Mouse (Mus musculus) forebrain, embryonic 13.5 days (tissue): ENCODE measurements around the gene Gm44805. TPM values are rescaled to one million over a fixed set of nuclear protein-coding genes. Genes with fewer than 3 reads are reported as not detected.

Source experiments
- ATAC-seq: fragments of 200-750 bp; cut with Nextera tagmentation; 2 replicates; pipeline ENCODE4 v1.8.0; 2017
- H3K27ac ChIP-seq: fragments of 300-500 bp; sonication (generic); 2 replicates; pipeline ENCODE4 v1.5.1; 2015; ENCODE audit warnings: inconsistent platforms, mild to moderate bottlenecking, moderate library complexity
- H3K27me3 ChIP-seq: fragments of 300-500 bp; sonication (generic); 2 replicates; pipeline ENCODE4 v1.6.1; 2015; ENCODE audit warnings: mild to moderate bottlenecking, inconsistent platforms
- H3K36me3 ChIP-seq: fragments of 300-500 bp; sonication (generic); 2 replicates; pipeline ENCODE4 v1.6.1; 2015; ENCODE audit warnings: mild to moderate bottlenecking, inconsistent platforms; ENCODE audit not compliant: poor library complexity, severe bottlenecking
- H3K4me1 ChIP-seq: fragments of 300-500 bp; sonication (generic); 2 replicates; pipeline ENCODE4 v1.6.1; 2015; ENCODE audit warnings: inconsistent platforms
- H3K4me2 ChIP-seq: fragments of 300-500 bp; sonication (generic); 2 replicates; pipeline ENCODE4 v1.6.1; 2015; ENCODE audit warnings: inconsistent platforms, mild to moderate bottlenecking, moderate library complexity
- H3K4me3 ChIP-seq: fragments of 300-500 bp; sonication (generic); 2 replicates; pipeline ENCODE4 v1.5.1; 2015; ENCODE audit warnings: mild to moderate bottlenecking, inconsistent platforms
- H3K9ac ChIP-seq: fragments of 300-500 bp; sonication (generic); 2 replicates; pipeline ENCODE4 v1.6.1; 2015; ENCODE audit warnings: mild to moderate bottlenecking, inconsistent platforms
- H3K9me3 ChIP-seq: fragments of 300-500 bp; sonication (generic); replicated peaks from 2 replicates; pipeline ENCODE4 v1.6.1; 2016; ENCODE audit warnings: inconsistent platforms
- WGBS: fragments of 180-500 bp; shearing (Covaris S2); methylation state at CpG from one replicate; pipeline ENCODE4 v1.1.7; 2015; 5-methylcytosine and 5-hydroxymethylcytosine counted together
- polyA plus RNA-seq: library from polyadenylated mRNA; unstranded; fragments of >200 nt; fragmentation: Nextera tagmentation; extraction: Ambion mirVana; gene quantifications from 2 replicates; pipeline ENCODE4 v1.2.1, GENCODE M21; 2015

Gene Gm44805
- 0.88 TPM in 1 of 2 replicates, not detected in the other for polyA plus RNA-seq

- no peak within 1 kb of the TSS for H3K4me3 ChIP-seq
- H3K4me1 ChIP-seq, result no peaks in the 10 kb centered on the region
- no peaks in the 10 kb centered on the region for H3K27me3 ChIP-seq
- WGBS, result 61% methylated on average over 8 of the region's 8 CpGs
- no peak for ATAC-seq
- H3K9me3 ChIP-seq, result no peaks in the 10 kb centered on the region
- H3K4me2 ChIP-seq, result no peak within 1 kb of the TSS
- H3K36me3 ChIP-seq, result no peaks in the 10 kb centered on the region
- no peak within 1 kb of the TSS for H3K9ac ChIP-seq
- no peak within 1 kb of the TSS for H3K27ac ChIP-seq
These were observed at the start of gene Gm44805, which contains the start of gene Apoc4 for GRCm38 (mm10) chr7:19681202-19681694. Gene Gm44805, minus strand, starts transcription at chr7:19681423. Gene Apoc4, minus strand, starts transcription at chr7:19681479.

DNA sequence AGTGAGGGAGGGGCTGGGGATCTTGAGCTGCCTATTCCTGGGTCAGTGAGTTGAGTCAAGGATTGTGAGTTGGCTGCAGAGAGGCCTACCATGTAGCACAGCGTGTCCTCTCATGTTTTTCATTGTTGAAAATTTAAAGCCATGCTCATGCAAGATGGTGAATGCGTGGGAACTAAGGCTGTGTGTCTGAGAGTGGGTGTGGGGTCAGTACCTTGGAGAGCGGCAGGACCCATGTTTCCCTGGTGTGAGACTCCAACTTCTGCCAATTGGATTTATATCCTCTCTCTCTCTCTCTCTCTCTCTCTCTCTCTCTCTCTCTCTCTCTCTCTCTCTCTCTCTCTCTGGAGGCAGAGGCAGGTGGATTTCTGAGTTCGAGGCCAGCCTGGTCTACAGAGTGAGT is 45.3 kb upstream of the Gm44805 start:
- Histone ChIP-seq H3K36me3 (peaks cover 97% of the 10 kb centered on the region), H3K27me3 (no peaks in the 10 kb centered on the region), H3K27ac (no peak overlapping the region), H3K4me2 (no peak overlapping the region), H3K9me3 (peaks cover 3% of the 10 kb centered on the region; the same call in 1 of the 2 replicates), H3K4me1 (no peaks in the 10 kb centered on the region), H3K9ac (no peak overlapping the region), H3K4me3 (no peak overlapping the region)
- ATAC-seq, result no peak
- WGBS, result 91% methylated on average over 4 of the region's 4 CpGs

DNA sequence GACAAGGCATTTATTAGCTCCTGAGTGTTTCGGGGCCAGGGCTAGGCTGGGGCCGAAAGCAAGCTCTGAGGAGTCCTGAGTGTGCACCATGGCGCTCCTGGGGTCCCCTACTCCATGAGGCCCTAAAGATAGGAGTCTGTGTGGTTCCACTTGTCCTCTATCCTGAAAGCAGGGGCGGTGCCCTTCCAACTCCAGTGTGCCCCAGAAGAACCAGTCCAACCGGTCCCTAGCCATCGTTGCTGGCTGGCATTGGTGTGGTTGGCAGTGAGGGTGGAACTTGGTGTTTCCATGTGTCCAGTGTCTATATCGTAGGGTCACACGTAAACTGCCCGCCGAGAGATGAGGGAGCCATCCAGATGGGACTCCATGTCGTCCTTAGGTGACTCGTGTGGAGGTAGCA is 42.9 kb upstream of the Gm44805 start:
- Histone ChIP-seq H3K9ac (no peak overlapping the region), H3K27ac (no peak overlapping the region), H3K36me3 (peaks cover 95% of the 10 kb centered on the region), H3K4me2 (no peak overlapping the region), H3K4me3 (no peak overlapping the region), H3K9me3 (peaks cover 9% of the 10 kb centered on the region; the same call in 1 of the 2 replicates), H3K4me1 (no peaks in the 10 kb centered on the region), H3K27me3 (no peaks in the 10 kb centered on the region)
- 96% methylated on average over 12 of the region's 12 CpGs for WGBS
- ATAC-seq, result no peak

DNA sequence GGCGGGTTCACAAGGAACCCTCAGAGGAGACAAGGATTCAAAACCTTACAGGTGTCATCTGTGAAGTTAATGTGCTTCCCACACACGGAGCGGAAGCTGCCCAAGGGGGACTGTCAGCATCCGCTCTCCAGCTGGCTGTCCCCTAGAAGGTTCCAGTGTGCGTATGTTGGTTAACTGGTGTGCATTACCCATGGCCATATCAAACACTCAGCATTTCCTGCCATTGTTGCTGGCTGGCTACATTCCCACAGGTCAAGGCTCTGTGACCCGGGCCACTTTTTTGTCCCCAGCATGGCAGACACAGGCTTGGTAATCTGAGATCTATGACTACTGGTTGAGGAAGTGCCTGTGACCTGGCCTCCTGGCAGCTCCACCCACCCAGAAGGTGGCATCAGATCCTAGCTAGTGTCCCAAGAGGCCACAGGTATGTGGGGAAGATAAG is 41.6 kb upstream of the Gm44805 start:
- Histone ChIP-seq H3K9ac (no peak overlapping the region), H3K27me3 (no peaks in the 10 kb centered on the region), H3K9me3 (peaks cover 9% of the 10 kb centered on the region; the same call in 1 of the 2 replicates), H3K4me1 (no peaks in the 10 kb centered on the region), H3K4me3 (no peak overlapping the region), H3K27ac (no peak overlapping the region), H3K36me3 (peaks cover 83% of the 10 kb centered on the region), H3K4me2 (no peak overlapping the region)
- WGBS, result 94% methylated on average over 6 of the region's 6 CpGs
- ATAC-seq, result no peak

- H3K4me3 ChIP-seq, result no peak overlapping the region
- peaks cover 53% of the 10 kb centered on the region for H3K36me3 ChIP-seq
- no peak for ATAC-seq
- no peak overlapping the region for H3K27ac ChIP-seq
- no peak overlapping the region for H3K4me2 ChIP-seq
- 93% methylated on average over 4 of the region's 4 CpGs for WGBS
- H3K4me1 ChIP-seq, result peaks cover 14% of the 10 kb centered on the region
- no peak overlapping the region for H3K9ac ChIP-seq
- H3K9me3 ChIP-seq, result peaks cover 9% of the 10 kb centered on the region; the same call in 1 of the 2 replicates
- H3K27me3 ChIP-seq, result no peaks in the 10 kb centered on the region
These were observed 38.0 kb upstream of the Gm44805 start for GRCm38 (mm10) chr7:19719200-19719599.

DNA sequence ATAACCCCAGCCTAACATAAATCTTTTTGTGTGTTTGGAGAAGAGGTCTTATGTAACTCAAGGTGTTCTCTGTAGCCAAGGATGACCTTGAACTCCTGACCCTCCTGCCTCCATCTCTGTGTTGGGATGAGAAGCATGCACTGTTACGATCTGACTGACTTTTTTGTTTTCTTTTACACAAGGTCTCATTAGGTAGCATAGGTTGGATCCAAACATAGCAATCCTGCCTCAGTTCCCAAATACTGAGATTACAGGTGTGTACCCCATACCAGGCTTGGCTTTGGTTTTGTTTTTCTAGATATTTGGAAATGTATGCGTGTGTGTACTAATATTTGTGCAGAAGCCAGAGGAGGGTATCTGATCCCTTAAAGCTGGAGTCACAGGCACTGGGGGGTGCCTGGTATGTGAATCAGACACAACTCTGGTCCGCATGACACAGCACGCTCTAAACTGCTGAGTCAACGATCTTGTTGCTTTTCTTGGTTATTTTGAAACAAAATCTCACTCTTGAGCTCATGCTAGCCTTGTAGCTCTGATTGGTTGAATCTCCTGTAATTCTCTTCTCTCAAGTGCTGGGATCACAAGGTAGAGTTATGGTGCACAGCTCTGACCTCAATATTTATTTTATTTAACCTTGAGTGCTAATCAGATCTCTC is 37.2 kb upstream of the Gm44805 start:
- H3K4me2 ChIP-seq, result no peak overlapping the region
- H3K4me1 ChIP-seq, result peaks cover 22% of the 10 kb centered on the region
- peaks cover 50% of the 10 kb centered on the region for H3K36me3 ChIP-seq
- peaks cover 9% of the 10 kb centered on the region; the same call in 1 of the 2 replicates for H3K9me3 ChIP-seq
- no peak overlapping the region for H3K4me3 ChIP-seq
- H3K27me3 ChIP-seq, result no peaks in the 10 kb centered on the region
- ATAC-seq, result no peak
- 94% methylated on average over 5 of the region's 5 CpGs for WGBS
- H3K9ac ChIP-seq, result no peak overlapping the region
- no peak overlapping the region for H3K27ac ChIP-seq

DNA sequence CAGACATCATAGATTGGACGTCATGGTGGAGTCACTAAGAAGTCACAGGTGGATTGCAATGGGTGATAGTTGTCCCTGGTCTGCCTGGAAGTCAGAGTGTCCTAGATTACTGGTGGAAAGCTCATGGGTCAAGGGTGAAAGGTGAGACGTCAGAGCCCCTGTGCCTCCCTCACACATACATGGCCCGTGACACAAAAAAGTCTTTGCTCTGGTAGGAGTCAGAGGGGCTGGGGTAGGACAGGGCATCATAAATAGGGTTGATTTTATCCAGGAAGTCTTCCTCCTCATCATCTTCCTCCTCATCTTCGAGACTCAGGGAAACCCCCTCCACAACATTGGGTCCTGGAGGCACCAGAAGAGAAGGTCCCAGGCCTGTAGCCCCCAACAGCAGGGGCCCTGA is 36.1 kb upstream of the Gm44805 start:
- no peak overlapping the region for H3K9ac ChIP-seq
- H3K36me3 ChIP-seq, result peaks cover 50% of the 10 kb centered on the region
- 92% methylated on average over 4 of the region's 4 CpGs for WGBS
- no peak overlapping the region for H3K4me3 ChIP-seq
- H3K4me1 ChIP-seq, result peaks cover 23% of the 10 kb centered on the region
- no peak overlapping the region for H3K27ac ChIP-seq
- H3K4me2 ChIP-seq, result no peak overlapping the region
- H3K27me3 ChIP-seq, result no peaks in the 10 kb centered on the region
- no peak for ATAC-seq
- peaks cover 9% of the 10 kb centered on the region; the same call in 1 of the 2 replicates for H3K9me3 ChIP-seq

DNA sequence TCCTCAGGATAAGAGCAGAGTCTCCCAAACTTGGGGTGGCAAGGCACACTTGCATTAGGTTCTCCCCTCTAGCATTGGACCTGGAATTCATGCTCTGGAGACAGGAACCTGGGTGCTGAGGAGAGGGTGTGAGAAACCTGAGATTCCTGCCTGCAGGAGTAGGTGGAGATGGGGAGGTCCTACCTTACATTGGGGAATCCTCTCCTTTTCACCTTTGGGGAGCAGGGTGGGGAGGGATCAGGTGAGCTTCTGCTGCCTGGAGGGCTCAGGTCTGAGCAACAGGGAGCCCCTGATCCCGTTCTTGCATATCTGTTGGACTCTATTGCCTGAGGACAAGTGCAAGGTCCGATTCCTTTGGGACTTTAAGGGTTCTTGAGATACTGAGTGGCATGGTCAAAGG is 35.6 kb upstream of the Gm44805 start:
- H3K27ac ChIP-seq, result peak overlapping the region; percentile 90
- no peak overlapping the region for H3K4me3 ChIP-seq
- peaks cover 52% of the 10 kb centered on the region for H3K36me3 ChIP-seq
- 89% methylated on average over 2 of the region's 2 CpGs for WGBS
- no peak overlapping the region; the same call in 1 of the 2 replicates for H3K9ac ChIP-seq
- no peaks in the 10 kb centered on the region for H3K27me3 ChIP-seq
- peaks cover 9% of the 10 kb centered on the region; the same call in 1 of the 2 replicates for H3K9me3 ChIP-seq
- H3K4me2 ChIP-seq, result peak overlapping the region; percentile 63
- H3K4me1 ChIP-seq, result peaks cover 23% of the 10 kb centered on the region
- no peak for ATAC-seq

DNA sequence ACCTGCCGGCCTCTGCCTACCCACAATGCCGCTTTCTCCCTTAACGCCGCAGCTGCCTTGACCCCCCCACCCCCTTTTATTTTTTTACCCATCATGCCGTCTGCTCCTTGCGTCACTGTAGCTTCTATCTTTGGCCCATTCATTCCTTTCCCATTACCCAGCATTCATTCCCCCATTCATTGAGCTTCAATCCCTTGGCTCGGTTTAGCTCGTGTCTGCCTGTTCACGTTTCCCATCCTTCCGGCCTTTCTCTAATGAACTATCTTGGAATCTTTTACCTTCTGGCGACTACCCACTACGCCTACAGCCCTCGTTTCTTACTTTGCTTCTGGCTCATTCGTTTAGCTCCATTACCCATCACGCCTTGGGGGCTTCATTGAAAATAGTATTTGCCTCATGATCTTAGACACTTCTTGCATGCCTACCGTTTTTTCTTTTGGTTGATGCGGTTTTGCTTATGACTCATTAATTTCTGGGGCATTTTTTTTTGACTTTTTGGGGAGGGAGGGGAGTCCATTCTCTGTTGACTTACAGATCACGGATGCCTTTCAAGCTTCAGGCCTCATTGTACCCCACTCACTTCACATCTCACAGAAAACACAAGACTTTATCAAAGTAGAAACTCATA is 34.9 kb upstream of the Gm44805 start:
- H3K4me2 ChIP-seq, result peak overlapping the region; percentile 63
- ATAC-seq, result no peak
- H3K27me3 ChIP-seq, result no peaks in the 10 kb centered on the region
- H3K4me1 ChIP-seq, result peaks cover 23% of the 10 kb centered on the region
- peak overlapping the region; percentile 37 for H3K4me3 ChIP-seq
- peaks cover 52% of the 10 kb centered on the region for H3K36me3 ChIP-seq
- H3K9me3 ChIP-seq, result 0 out of 2 replicates have a peak, but pooled peaks cover 2% of the 10 kb centered on the region
- 6% methylated on average over 18 of the region's 18 CpGs for WGBS
- peak overlapping the region; percentile 53 for H3K9ac ChIP-seq
- peak overlapping the region; percentile 90 for H3K27ac ChIP-seq

DNA sequence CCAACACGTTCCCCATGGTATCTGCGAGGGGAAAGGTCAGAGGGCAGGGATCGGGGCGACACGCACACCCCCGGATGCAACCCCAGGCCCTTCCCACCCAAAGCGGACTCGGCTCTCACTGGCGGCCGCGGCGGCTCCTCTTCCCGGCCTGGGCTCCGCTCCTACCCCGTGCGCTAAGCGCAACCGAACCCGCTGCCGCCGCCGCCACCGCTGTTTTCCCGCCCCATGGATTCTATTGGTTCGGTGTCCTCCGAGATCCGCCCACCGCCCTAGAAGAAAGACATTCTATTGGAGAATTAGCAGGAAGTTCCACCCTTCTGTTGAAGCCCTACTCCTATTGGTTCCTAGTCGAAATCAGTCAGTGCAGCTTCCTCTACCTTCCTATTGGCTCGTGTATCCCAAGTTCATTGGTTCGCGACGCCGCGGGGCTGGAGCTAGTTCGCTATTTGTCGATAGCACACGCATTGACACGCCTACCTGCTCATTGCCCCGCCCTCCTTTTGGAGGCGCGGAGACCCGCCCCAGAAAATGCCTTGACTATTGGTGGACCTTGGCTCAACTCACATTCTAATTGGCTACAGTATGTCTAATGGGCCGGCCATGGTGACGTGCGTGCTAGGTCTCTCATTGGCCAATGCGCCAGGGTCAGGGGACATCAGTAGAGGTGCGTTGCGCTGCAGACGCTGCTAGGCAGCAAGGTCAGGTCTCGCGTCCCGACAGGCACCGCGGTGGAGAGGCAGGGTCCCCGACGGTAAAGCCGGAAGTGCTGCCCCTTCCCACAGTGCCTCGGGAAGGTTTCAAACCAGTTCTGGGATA is 34.2 kb upstream of the Gm44805 start, which contains the start of gene Tomm40:
Gene Tomm40 (minus strand): TSS at position 200 of the 816 bp plus-strand sequence.
- Histone ChIP-seq H3K4me3 (peak within 1 kb of the TSS; percentile 100), H3K36me3 (peaks cover 50% of the 10 kb centered on the region), H3K9ac (peak within 1 kb of the TSS; percentile 95), H3K4me2 (peak within 1 kb of the TSS; percentile 98), H3K9me3 (no peaks in the 10 kb centered on the region), H3K4me1 (peaks cover 23% of the 10 kb centered on the region), H3K27me3 (no peaks in the 10 kb centered on the region), H3K27ac (peak within 1 kb of the TSS; percentile 90)
- peak; percentile 98 for ATAC-seq
- under 1% methylated on average over 56 of the region's 59 CpGs for WGBS

DNA sequence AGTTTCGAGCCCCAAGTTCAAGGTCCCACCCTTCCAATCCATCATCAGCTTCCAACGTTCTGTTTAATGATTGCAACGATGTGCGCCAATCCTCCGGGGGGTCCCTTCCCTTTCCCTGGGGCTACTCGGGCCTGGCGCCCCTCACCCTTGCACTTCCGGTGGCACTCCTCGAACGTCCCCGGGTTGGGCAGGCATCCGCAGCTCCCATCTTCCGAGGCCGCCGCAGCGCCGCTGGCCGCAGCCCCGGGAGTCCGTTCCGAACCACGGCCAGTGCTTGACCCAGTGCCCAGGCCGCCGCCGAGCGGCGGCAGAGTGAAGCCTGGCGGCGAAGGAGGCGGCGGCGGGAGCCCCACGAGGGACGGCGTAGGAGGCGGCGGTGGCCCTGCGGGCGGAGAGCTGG is 33.6 kb upstream of the Gm44805 start:
- Histone ChIP-seq H3K4me3 (peak overlapping the region; percentile 100), H3K4me1 (peaks cover 23% of the 10 kb centered on the region), H3K27ac (peak overlapping the region; percentile 70), H3K9me3 (no peaks in the 10 kb centered on the region), H3K36me3 (peaks cover 51% of the 10 kb centered on the region), H3K27me3 (no peaks in the 10 kb centered on the region), H3K4me2 (peak overlapping the region; percentile 98), H3K9ac (peak overlapping the region; percentile 95)
- 0% methylated on average over 39 of the region's 39 CpGs for WGBS
- no peak for ATAC-seq
